Mouse (Mus musculus) stomach, embryonic 16.5 days (tissue): Measurements from ENCODE around the gene Pigo. TPM values are rescaled to one million over a fixed set of nuclear protein-coding genes. Genes with fewer than 3 reads are reported as not detected.

Experiments used
- ATAC-seq: fragments of 200-750 bp; cut with Nextera tagmentation; 2 replicates; pipeline ENCODE4 v1.8.0; 2017; ENCODE audit warnings: moderate number of reproducible peaks, moderate TSS enrichment; ENCODE audit not compliant: insufficient read depth, low FRiP score
- H3K27ac ChIP-seq: fragments of 300-500 bp; sonication (generic); 2 replicates; pipeline ENCODE4 v1.5.1; 2014; ENCODE audit warnings: low read length
- H3K27me3 ChIP-seq: fragments of 300-500 bp; sonication (generic); 2 replicates; pipeline ENCODE4 v1.6.1; 2014; ENCODE audit warnings: low read length, control low read depth, mixed read lengths; ENCODE audit not compliant: control insufficient read depth, insufficient read depth
- H3K36me3 ChIP-seq: fragments of 300-500 bp; sonication (generic); 2 replicates; pipeline ENCODE4 v1.6.1; 2014; ENCODE audit warnings: low read length; ENCODE audit not compliant: control insufficient read depth, insufficient read depth
- H3K4me1 ChIP-seq: fragments of 300-500 bp; sonication (generic); 2 replicates; pipeline ENCODE4 v1.6.1; 2014; ENCODE audit warnings: low read length, control low read depth, mixed read lengths; ENCODE audit not compliant: control insufficient read depth, insufficient read depth
- H3K4me2 ChIP-seq: fragments of 300-500 bp; sonication (generic); 2 replicates; pipeline ENCODE4 v1.6.1; 2014; ENCODE audit warnings: low read depth, low read length, mixed read lengths
- H3K4me3 ChIP-seq: fragments of 300-500 bp; sonication (generic); replicated peaks from 2 replicates; pipeline ENCODE4 v1.5.1; 2014; ENCODE audit warnings: mild to moderate bottlenecking, low read length
- H3K9ac ChIP-seq: fragments of 300-500 bp; sonication (generic); 2 replicates; pipeline ENCODE4 v1.6.1; 2014; ENCODE audit warnings: low read length
- H3K9me3 ChIP-seq: fragments of 300-500 bp; sonication (generic); replicated peaks from 2 replicates; pipeline ENCODE4 v1.6.1; 2016; ENCODE audit warnings: low read length, control low read depth; ENCODE audit not compliant: control insufficient read depth
- WGBS: fragments of 180-500 bp; shearing (Covaris S2); extraction: QIAGEN DNeasy Blood & Tissue Kit; methylation state at CpG from one replicate; pipeline ENCODE4 v1.1.7; 2014; 5-methylcytosine and 5-hydroxymethylcytosine counted together
- polyA plus RNA-seq: library from polyadenylated mRNA; unstranded; fragments of >200 nt; fragmentation: Nextera tagmentation; extraction: Ambion mirVana; gene quantifications from 2 replicates; pipeline ENCODE4 v1.2.1, GENCODE M21; 2015

Pigo gene
- polyA plus RNA-seq, 1 experiment from 2014 or later, result 22.9 TPM

DNA sequence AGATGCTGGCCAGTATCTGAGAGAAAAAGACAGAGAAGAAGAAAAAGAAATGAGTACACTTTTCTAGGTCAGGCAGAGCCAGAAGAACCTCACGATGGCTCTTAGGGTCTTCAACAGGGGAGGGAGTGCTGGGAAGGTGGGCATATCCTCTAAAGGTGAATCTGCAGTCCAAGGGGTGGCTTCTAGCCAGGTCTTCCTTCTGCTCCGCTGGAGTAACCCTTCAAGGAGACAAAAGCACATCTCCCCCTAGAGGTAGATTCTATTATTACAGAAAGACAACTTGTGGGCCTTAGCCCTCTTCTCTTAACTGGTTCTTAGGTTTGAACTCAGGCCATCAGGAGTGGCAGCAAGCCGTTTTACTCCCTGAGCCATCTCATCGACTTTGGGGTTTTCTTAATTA, 27.0 kb upstream of the Pigo start:
- H3K9me3 ChIP-seq, result no peaks in the 10 kb centered on the region
- WGBS, result 16% methylated on average over 4 of the region's 4 CpGs
- H3K9ac ChIP-seq, result no peak overlapping the region
- H3K27ac ChIP-seq, result no peak overlapping the region
- no peaks in the 10 kb centered on the region for H3K4me1 ChIP-seq
- no peaks in the 10 kb centered on the region for H3K36me3 ChIP-seq
- no peak overlapping the region for H3K4me2 ChIP-seq
- no peak overlapping the region for H3K4me3 ChIP-seq
- ATAC-seq, result peak; percentile 71; the same call in 1 of the 2 replicates
- H3K27me3 ChIP-seq, result no peaks in the 10 kb centered on the region

- H3K9me3 ChIP-seq, result no peaks in the 10 kb centered on the region
- 5% methylated on average over 5 of the region's 5 CpGs for WGBS
- no peaks in the 10 kb centered on the region for H3K27me3 ChIP-seq
- no peak for ATAC-seq
- peaks cover 15% of the 10 kb centered on the region for H3K4me1 ChIP-seq
- H3K9ac ChIP-seq, result no peak overlapping the region
- no peak overlapping the region for H3K4me2 ChIP-seq
- no peak overlapping the region for H3K27ac ChIP-seq
- no peaks in the 10 kb centered on the region for H3K36me3 ChIP-seq
- no peak overlapping the region for H3K4me3 ChIP-seq
Observed at GRCm38 (mm10) chr4:43047231-43047630, 21.6 kb upstream of the Pigo start.

DNA sequence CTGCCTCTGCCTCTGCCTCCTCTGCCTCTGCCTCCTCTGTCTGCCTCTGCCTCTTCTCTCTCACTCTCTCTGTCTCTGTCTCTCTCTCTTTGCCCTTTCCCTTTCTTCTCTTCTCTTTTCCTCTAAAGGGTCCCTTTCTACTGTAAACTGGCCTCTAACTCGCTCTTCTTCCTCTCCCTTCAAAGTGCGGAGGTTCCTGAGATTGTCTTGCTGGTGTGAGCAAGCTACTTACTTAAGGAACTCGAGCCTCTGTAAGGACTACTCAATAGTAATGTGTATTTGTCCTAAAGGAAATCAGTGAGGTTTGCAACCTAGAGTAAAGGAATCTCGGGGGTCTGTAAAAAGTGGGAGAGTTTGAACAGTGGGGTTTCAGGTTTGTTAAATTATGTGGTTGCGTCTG, 21.0 kb upstream of the Pigo start:
- Histone ChIP-seq H3K9ac (no peak overlapping the region), H3K27me3 (no peaks in the 10 kb centered on the region), H3K4me1 (peaks cover 15% of the 10 kb centered on the region), H3K27ac (no peak overlapping the region), H3K9me3 (no peaks in the 10 kb centered on the region), H3K4me2 (no peak overlapping the region), H3K36me3 (no peaks in the 10 kb centered on the region), H3K4me3 (no peak overlapping the region)
- ATAC-seq, result no peak
- WGBS, result 54% methylated on average over 5 of the region's 5 CpGs

GRCm38 (mm10) chr4:43045659-43046302, 20.2 kb upstream of the Pigo start, which contains the start of gene Fam214b:
Gene Fam214b (minus strand): TSS chr4:43046220.
- Histone ChIP-seq H3K4me3 (peak within 1 kb of the TSS; percentile 72), H3K4me1 (peaks cover 15% of the 10 kb centered on the region), H3K9ac (peak within 1 kb of the TSS; percentile 72), H3K4me2 (peak within 1 kb of the TSS; percentile 94), H3K36me3 (no peaks in the 10 kb centered on the region), H3K9me3 (no peaks in the 10 kb centered on the region), H3K27ac (peak within 1 kb of the TSS; percentile 95), H3K27me3 (no peaks in the 10 kb centered on the region)
- ATAC-seq, result peak; percentile 94
- 1% methylated on average over 33 of the region's 33 CpGs for WGBS

GRCm38 (mm10) chr4:43045285-43045658, 19.7 kb upstream of the Pigo start:
- Histone ChIP-seq H3K9ac (peak overlapping the region; percentile 70), H3K36me3 (no peaks in the 10 kb centered on the region), H3K9me3 (no peaks in the 10 kb centered on the region), H3K4me1 (peaks cover 20% of the 10 kb centered on the region), H3K4me3 (peak overlapping the region; percentile 72), H3K27ac (peak overlapping the region; percentile 95), H3K4me2 (peak overlapping the region; percentile 94), H3K27me3 (no peaks in the 10 kb centered on the region)
- WGBS, result 3% methylated on average over 13 of the region's 13 CpGs
- no peak; the same call in 1 of the 2 replicates for ATAC-seq

GRCm38 (mm10) chr4:43044673-43045072, 19.1 kb upstream of the Pigo start:
- H3K27me3 ChIP-seq, result no peaks in the 10 kb centered on the region
- peaks cover 20% of the 10 kb centered on the region for H3K4me1 ChIP-seq
- no peak for ATAC-seq

GRCm38 (mm10) chr4:43043644-43044357, 18.2 kb upstream of the Pigo start:
- H3K9me3 ChIP-seq, result no peaks in the 10 kb centered on the region
- H3K4me3 ChIP-seq, result peak overlapping the region; percentile 72
- WGBS, result 18% methylated on average over 7 of the region's 7 CpGs
- H3K27me3 ChIP-seq, result no peaks in the 10 kb centered on the region
- no peaks in the 10 kb centered on the region for H3K36me3 ChIP-seq
- peak overlapping the region; percentile 95 for H3K27ac ChIP-seq
- peak; percentile 16 for ATAC-seq
- H3K4me2 ChIP-seq, result peak overlapping the region; percentile 94
- peak overlapping the region; percentile 70 for H3K9ac ChIP-seq
- H3K4me1 ChIP-seq, result peaks cover 28% of the 10 kb centered on the region

More at GRCm38 (mm10) chr4:43044673-43045072, 19.1 kb upstream of the Pigo start:
- H3K9me3 ChIP-seq, result no peaks in the 10 kb centered on the region
- peak overlapping the region; percentile 94 for H3K4me2 ChIP-seq
- peak overlapping the region; percentile 70 for H3K9ac ChIP-seq
- peak overlapping the region; percentile 72 for H3K4me3 ChIP-seq
- no peaks in the 10 kb centered on the region for H3K36me3 ChIP-seq
- 24% methylated on average over 4 of the region's 4 CpGs for WGBS
- peak overlapping the region; percentile 95 for H3K27ac ChIP-seq

DNA sequence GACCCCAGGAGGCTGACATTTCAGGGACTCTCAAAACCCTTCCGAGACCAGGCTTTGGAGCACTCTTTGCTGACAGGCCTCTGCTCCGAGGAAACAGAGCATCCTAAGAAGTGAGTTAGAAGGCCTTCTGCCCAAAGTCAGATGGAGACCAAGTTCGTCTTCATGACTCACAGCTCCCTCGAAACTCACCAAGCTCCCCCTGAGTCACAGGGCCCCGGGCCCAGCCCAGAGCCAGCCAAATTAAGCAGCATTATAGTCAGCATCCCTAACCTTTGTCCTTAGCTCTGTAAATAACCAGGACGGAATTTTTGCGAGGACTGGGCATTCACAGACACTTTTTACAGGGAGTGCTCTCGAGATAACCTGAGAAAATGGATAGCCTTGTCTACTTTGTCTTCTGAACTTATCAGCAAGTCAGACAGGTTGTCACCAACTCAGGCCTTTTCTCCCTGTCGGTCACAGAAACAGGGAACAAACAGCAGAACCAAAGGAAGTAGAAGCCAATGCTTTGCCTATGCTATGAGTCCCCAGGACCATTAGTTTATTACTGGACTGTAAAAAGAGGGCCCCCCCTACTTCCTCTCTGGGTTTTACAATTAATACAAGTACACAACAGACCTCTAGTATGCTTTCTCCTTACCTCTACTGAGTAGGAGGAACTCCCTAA, 15.4 kb upstream of the Pigo start:
- no peak for ATAC-seq
- Histone ChIP-seq H3K9me3 (no peaks in the 10 kb centered on the region), H3K36me3 (peaks cover 3% of the 10 kb centered on the region; the same call in 1 of the 2 replicates), H3K27me3 (no peaks in the 10 kb centered on the region), H3K4me2 (no peak overlapping the region), H3K4me3 (no peak overlapping the region), H3K27ac (peak overlapping the region; percentile 50), H3K9ac (no peak overlapping the region), H3K4me1 (peaks cover 36% of the 10 kb centered on the region)
- WGBS, result 61% methylated on average over 9 of the region's 9 CpGs

GRCm38 (mm10) chr4:43040114-43040572, 14.5 kb upstream of the Pigo start:
- Histone ChIP-seq H3K27me3 (no peaks in the 10 kb centered on the region), H3K4me3 (peak overlapping the region; percentile 81), H3K4me1 (peaks cover 34% of the 10 kb centered on the region), H3K9me3 (no peaks in the 10 kb centered on the region), H3K9ac (peak overlapping the region; percentile 91), H3K4me2 (peak overlapping the region; percentile 84), H3K27ac (peak overlapping the region; percentile 87), H3K36me3 (peaks cover 3% of the 10 kb centered on the region; the same call in 1 of the 2 replicates)
- whole genome bisulfite sequencing, result under 1% methylated on average over 25 of the region's 25 CpGs
- ATAC-seq, result peak; percentile 98
